Mouse (Mus musculus) lung, adult 2 months (tissue): ENCODE data around the gene Tex52.

Source experiments
- CTCF ChIP-seq: fragments of 200-500 bp; IDR thresholded peaks from 2 replicates; pipeline ENCODE4 v1.5.1; 2011; ENCODE audit warnings: mild to moderate bottlenecking, low read length, control low read depth; ENCODE audit not compliant: insufficient read depth
- POLR2A ChIP-seq: fragments of 200-500 bp; IDR thresholded peaks from 2 replicates; pipeline ENCODE4 v1.6.1; 2011; ENCODE audit warnings: low read depth, mild to moderate bottlenecking, control low read depth, low read length, borderline replicate concordance; ENCODE audit errors: extremely low read depth

DNA sequence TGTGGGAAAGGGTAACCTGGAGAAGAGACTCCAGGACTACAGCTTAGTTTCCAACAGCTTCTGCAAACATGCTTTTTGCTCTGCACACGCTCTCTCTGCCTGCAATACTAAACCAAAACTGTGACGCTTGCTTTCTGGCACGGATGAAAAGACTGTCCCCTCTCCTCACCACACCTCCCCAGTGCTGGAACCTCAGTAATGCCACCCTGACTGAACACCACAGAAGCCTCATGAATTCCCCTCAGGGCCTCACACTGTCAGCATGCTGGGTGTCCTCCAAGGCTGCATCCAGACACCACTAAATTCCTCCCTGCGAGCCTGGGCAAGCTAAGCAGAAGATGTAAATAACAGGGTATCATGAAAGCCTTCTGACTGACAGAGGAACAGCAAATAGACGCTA is 36.4 kb upstream of the Tex52 start:
- no peak for TF ChIP-seq POLR2A
- TF ChIP-seq CTCF: no peak
